Mouse (Mus musculus) embryonic facial prominence, embryonic 12.5 days (tissue): ENCODE results near the gene Pik3c2g. TPM values are rescaled to one million over a fixed set of nuclear protein-coding genes. Genes with fewer than 3 reads are reported as not detected.

Source experiments
- ATAC-seq: fragments of 200-750 bp; cut with Nextera tagmentation; 2 replicates; pipeline ENCODE4 v1.8.0; 2017; ENCODE audit not compliant: insufficient number of reproducible peaks, insufficient read depth, low FRiP score, low TSS enrichment
- H3K27ac ChIP-seq: fragments of 300-500 bp; sonication (generic); 2 replicates; pipeline ENCODE4 v1.5.1; 2016; ENCODE audit warnings: mild to moderate bottlenecking
- H3K27me3 ChIP-seq: fragments of 300-500 bp; sonication (generic); 2 replicates; pipeline ENCODE4 v1.6.1; 2016; ENCODE audit warnings: mild to moderate bottlenecking, moderate library complexity
- H3K36me3 ChIP-seq: fragments of 300-500 bp; sonication (generic); 2 replicates; pipeline ENCODE4 v1.6.1; 2016; ENCODE audit warnings: mild to moderate bottlenecking
- H3K4me1 ChIP-seq: fragments of 300-500 bp; sonication (generic); 2 replicates; pipeline ENCODE4 v1.6.1; 2016
- H3K4me2 ChIP-seq: fragments of 300-500 bp; sonication (generic); replicated peaks from 2 replicates; pipeline ENCODE4 v1.6.1; 2016; ENCODE audit warnings: mild to moderate bottlenecking, moderate library complexity
- H3K4me3 ChIP-seq: fragments of 300-500 bp; sonication (generic); 2 replicates; pipeline ENCODE4 v1.5.1; 2016; ENCODE audit warnings: mild to moderate bottlenecking
- H3K9ac ChIP-seq: fragments of 300-500 bp; sonication (generic); 2 replicates; pipeline ENCODE4 v1.6.1; 2016; ENCODE audit warnings: mild to moderate bottlenecking, moderate library complexity
- H3K9me3 ChIP-seq: fragments of 300-500 bp; sonication (generic); 2 replicates; pipeline ENCODE4 v1.6.1; 2016; ENCODE audit warnings: mild to moderate bottlenecking, moderate library complexity
- WGBS: fragments of 180-500 bp; shearing (Covaris S2); methylation state at CpG from one replicate; pipeline ENCODE4 v1.1.7; 2016; 5-methylcytosine and 5-hydroxymethylcytosine counted together
- polyA plus RNA-seq: library from polyadenylated mRNA; unstranded; fragments of >200 nt; fragmentation: Nextera tagmentation; extraction: Ambion mirVana; gene quantifications from 2 replicates; pipeline ENCODE4 v1.2.1, GENCODE M21; 2016

Pik3c2g gene
- polyA plus RNA-seq, 1 experiment from 2014 or later, result 0.65 TPM

GRCm38 (mm10) chr6:139742693-139743432 is 155.8 kb downstream of the Pik3c2g start:
- Histone ChIP-seq H3K4me3 (no peak overlapping the region), H3K27me3 (no peaks in the 10 kb centered on the region), H3K4me2 (no peak overlapping the region), H3K4me1 (no peaks in the 10 kb centered on the region), H3K27ac (no peak overlapping the region), H3K9ac (no peak overlapping the region), H3K9me3 (no peaks in the 10 kb centered on the region), H3K36me3 (no peaks in the 10 kb centered on the region)
- no peak for ATAC-seq
- 77% methylated on average over 12 of the region's 12 CpGs for WGBS

- H3K4me1 ChIP-seq, result no peaks in the 10 kb centered on the region
- 81% methylated on average over 7 of the region's 7 CpGs for WGBS
- H3K4me2 ChIP-seq, result no peak overlapping the region
- no peaks in the 10 kb centered on the region for H3K36me3 ChIP-seq
- H3K9me3 ChIP-seq, result no peaks in the 10 kb centered on the region
- ATAC-seq, result no peak
- no peak overlapping the region for H3K4me3 ChIP-seq
- H3K9ac ChIP-seq, result no peak overlapping the region
- H3K27me3 ChIP-seq, result no peaks in the 10 kb centered on the region
- H3K27ac ChIP-seq, result no peak overlapping the region
Observed at GRCm38 (mm10) chr6:139746758-139747479, 159.9 kb downstream of the Pik3c2g start.

- no peak overlapping the region for H3K4me2 ChIP-seq
- no peak for ATAC-seq
- H3K4me1 ChIP-seq, result no peaks in the 10 kb centered on the region
- H3K9me3 ChIP-seq, result no peaks in the 10 kb centered on the region
- no peak overlapping the region for H3K4me3 ChIP-seq
- no peak overlapping the region for H3K27ac ChIP-seq
- no peak overlapping the region for H3K9ac ChIP-seq
- H3K36me3 ChIP-seq, result no peaks in the 10 kb centered on the region
- H3K27me3 ChIP-seq, result no peaks in the 10 kb centered on the region
- 87% methylated on average over 13 of the region's 13 CpGs for WGBS
Observed at GRCm38 (mm10) chr6:139748091-139748771, 161.2 kb downstream of the Pik3c2g start.

- Histone ChIP-seq H3K9me3 (no peaks in the 10 kb centered on the region), H3K4me1 (no peaks in the 10 kb centered on the region), H3K4me3 (no peak overlapping the region), H3K4me2 (no peak overlapping the region), H3K27ac (no peak overlapping the region), H3K9ac (no peak overlapping the region), H3K36me3 (no peaks in the 10 kb centered on the region), H3K27me3 (no peaks in the 10 kb centered on the region)
- no peak for ATAC-seq
- 86% methylated on average over 2 of the region's 2 CpGs for WGBS
Observed at GRCm38 (mm10) chr6:139750599-139750998, 163.6 kb downstream of the Pik3c2g start.

- no peaks in the 10 kb centered on the region for H3K4me1 ChIP-seq
- no peak overlapping the region for H3K4me2 ChIP-seq
- no peaks in the 10 kb centered on the region for H3K36me3 ChIP-seq
- no peaks in the 10 kb centered on the region for H3K9me3 ChIP-seq
- WGBS, result 48% methylated on average over 3 of the region's 3 CpGs
- H3K4me3 ChIP-seq, result no peak overlapping the region
- ATAC-seq, result no peak
- H3K27me3 ChIP-seq, result no peaks in the 10 kb centered on the region
- no peak overlapping the region for H3K9ac ChIP-seq
- H3K27ac ChIP-seq, result no peak overlapping the region
Observed at GRCm38 (mm10) chr6:139751022-139751421, 164.0 kb downstream of the Pik3c2g start.

- no peak for ATAC-seq
- Histone ChIP-seq H3K4me2 (no peak overlapping the region), H3K27ac (no peak overlapping the region), H3K9me3 (no peaks in the 10 kb centered on the region), H3K4me3 (no peak overlapping the region), H3K4me1 (peaks cover 3% of the 10 kb centered on the region; the same call in 1 of the 2 replicates), H3K9ac (no peak overlapping the region), H3K27me3 (no peaks in the 10 kb centered on the region), H3K36me3 (no peaks in the 10 kb centered on the region)
- WGBS, result 91% methylated on average over 8 of the region's 8 CpGs
Observed at GRCm38 (mm10) chr6:139757876-139758275, 170.9 kb downstream of the Pik3c2g start.

- no peaks in the 10 kb centered on the region for H3K36me3 ChIP-seq
- H3K4me2 ChIP-seq, result no peak overlapping the region
- WGBS, result 34% methylated on average over 4 of the region's 4 CpGs
Observed at GRCm38 (mm10) chr6:139760978-139761377, 174.0 kb downstream of the Pik3c2g start.

GRCm38 (mm10) chr6:139764398-139764797 is 177.4 kb downstream of the Pik3c2g start:
- no peak for ATAC-seq
- no peaks in the 10 kb centered on the region for H3K9me3 ChIP-seq
- H3K9ac ChIP-seq, result no peak overlapping the region
- no peak overlapping the region for H3K27ac ChIP-seq
- H3K27me3 ChIP-seq, result no peaks in the 10 kb centered on the region
- peaks cover 3% of the 10 kb centered on the region; the same call in 1 of the 2 replicates for H3K4me1 ChIP-seq
- H3K4me3 ChIP-seq, result no peak overlapping the region
- H3K4me2 ChIP-seq, result no peak overlapping the region
- no peaks in the 10 kb centered on the region for H3K36me3 ChIP-seq
- WGBS, result 89% methylated on average over 3 of the region's 3 CpGs

More at GRCm38 (mm10) chr6:139760978-139761377, 174.0 kb downstream of the Pik3c2g start:
- no peak overlapping the region for H3K27ac ChIP-seq
- H3K27me3 ChIP-seq, result no peaks in the 10 kb centered on the region
- no peak overlapping the region for H3K9ac ChIP-seq
- H3K4me1 ChIP-seq, result peaks cover 3% of the 10 kb centered on the region; the same call in 1 of the 2 replicates
- ATAC-seq, result no peak
- no peak overlapping the region for H3K4me3 ChIP-seq
- no peaks in the 10 kb centered on the region for H3K9me3 ChIP-seq

- Histone ChIP-seq H3K36me3 (no peaks in the 10 kb centered on the region), H3K27me3 (no peaks in the 10 kb centered on the region), H3K4me3 (no peak overlapping the region), H3K4me1 (no peaks in the 10 kb centered on the region), H3K4me2 (no peak overlapping the region), H3K9ac (no peak overlapping the region), H3K9me3 (no peaks in the 10 kb centered on the region), H3K27ac (no peak overlapping the region)
- 73% methylated on average over 7 of the region's 7 CpGs for WGBS
- no peak for ATAC-seq
Observed at GRCm38 (mm10) chr6:139769744-139770473, 182.9 kb downstream of the Pik3c2g start.

- Histone ChIP-seq H3K9ac (no peak overlapping the region), H3K9me3 (no peaks in the 10 kb centered on the region), H3K4me3 (no peak overlapping the region), H3K27me3 (no peaks in the 10 kb centered on the region), H3K27ac (no peak overlapping the region), H3K4me2 (no peak overlapping the region), H3K36me3 (no peaks in the 10 kb centered on the region), H3K4me1 (no peaks in the 10 kb centered on the region)
- no peak for ATAC-seq
- 38% methylated on average over 3 of the region's 3 CpGs for WGBS
Observed at GRCm38 (mm10) chr6:139770535-139770934, 183.5 kb downstream of the Pik3c2g start.

GRCm38 (mm10) chr6:139777576-139778282 is 190.7 kb downstream of the Pik3c2g start:
- Histone ChIP-seq H3K36me3 (no peaks in the 10 kb centered on the region), H3K9ac (no peak overlapping the region), H3K4me3 (no peak overlapping the region), H3K4me2 (no peak overlapping the region), H3K9me3 (no peaks in the 10 kb centered on the region), H3K27me3 (no peaks in the 10 kb centered on the region), H3K27ac (no peak overlapping the region), H3K4me1 (no peaks in the 10 kb centered on the region)
- no peak for ATAC-seq
- WGBS, result 80% methylated on average over 11 of the region's 11 CpGs
